Mouse (Mus musculus): Measurements from ENCODE around the gene A4galt.
"Not testable (repeated sequence)": the region's sequence is repeated elsewhere in the genome, so short reads cannot be mapped to it uniquely, and the experiment has no call there.

A4galt gene

DNA sequence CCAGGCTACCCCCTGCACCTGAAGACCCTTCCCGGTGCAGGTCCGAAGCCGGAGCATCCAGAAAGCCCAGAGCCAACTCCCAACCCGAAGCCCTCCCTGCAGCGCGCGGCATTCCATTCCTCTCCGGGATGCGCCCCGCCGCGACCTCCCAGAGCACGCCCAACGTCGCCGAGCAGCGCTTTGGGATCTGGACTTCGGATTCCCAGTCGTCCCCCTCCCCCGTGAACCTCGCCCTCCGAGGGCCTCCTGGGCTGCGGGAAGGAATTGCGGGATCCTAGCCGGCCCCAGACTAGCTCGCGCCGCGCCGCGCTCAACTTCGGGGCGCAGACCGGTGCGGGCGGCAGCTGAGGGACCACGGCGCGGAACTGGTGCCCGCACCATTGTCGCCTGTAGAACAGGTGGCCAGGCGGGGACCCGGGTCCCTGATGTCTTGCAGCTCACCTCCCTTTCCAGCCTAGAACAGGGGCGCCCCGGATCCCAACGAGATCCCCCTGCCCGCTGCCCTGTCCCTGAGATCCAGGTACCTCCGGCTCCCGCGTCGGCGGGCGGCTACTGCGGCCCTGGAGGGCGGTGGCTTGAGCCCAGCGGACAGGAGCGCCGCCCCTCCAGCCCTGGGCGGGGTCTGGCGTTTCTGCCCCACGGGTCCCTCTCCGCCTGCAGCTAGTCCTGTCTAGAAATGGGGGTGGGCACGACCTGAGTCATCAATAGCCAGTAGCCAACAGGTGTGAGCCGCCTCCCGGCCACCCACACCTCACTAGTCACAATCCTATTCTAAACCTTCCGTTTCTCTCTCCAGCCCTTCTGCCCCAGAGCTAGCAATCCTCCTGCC is at the start of gene A4galt:
A4galt (minus strand) TSS at position 599 of the 829 bp plus-strand sequence.
- no peak for DNase-seq (ENCODE audit: low spot score in 2 of 2)

DNA sequence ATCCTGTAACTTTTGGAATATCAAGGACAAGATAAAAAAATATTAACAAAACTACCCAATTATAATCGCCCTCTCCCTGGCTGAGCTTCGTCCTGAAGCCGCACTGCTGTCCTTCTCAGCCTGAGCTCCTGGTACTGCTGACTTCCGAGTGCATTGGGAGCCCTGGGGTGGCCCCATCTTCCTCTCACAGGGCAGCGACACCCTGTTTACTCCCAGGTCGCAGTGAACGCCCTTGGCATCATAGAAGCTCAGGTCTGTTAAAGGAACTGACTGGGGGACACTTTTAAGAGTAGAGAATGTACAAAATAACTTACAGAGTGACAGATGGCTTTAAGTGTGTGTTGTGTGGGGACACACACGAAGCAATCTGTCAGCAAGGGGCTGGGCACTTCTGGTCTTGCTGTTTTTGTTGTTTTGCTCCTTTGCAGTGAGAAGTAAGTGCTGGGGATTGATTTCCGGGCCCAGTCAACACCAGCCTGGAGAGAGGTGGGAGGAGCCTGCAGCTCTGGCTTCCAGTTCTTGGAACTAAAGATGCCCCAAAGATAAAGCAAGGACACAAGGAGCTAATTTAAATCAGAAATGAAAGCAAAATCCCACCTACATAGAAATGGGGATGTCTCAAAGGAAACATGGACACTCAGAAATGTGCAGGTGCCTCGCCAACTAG is 48.5 kb upstream of the A4galt start:
- DNase-seq (ENCODE audit: low spot score in 2 of 2) = no peak

DNA sequence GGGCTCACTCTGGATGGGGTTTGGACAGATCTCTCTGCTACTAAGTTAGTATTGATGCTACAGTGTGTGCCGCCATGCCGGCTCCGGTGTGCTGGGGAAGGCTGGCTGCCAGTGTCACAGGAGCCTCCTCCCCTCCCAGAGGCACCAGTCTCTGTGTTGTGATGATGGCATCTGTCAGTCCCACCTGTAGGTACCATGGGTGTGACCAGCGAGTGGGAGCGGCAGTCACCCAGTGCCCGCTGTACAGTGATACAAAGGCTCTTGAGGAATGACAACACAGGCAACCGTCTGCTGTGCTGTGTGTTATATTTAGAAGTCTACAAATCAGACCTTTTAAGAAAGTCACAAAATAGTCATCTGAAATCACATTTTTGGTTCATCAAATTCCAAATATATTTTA is 47.9 kb upstream of the A4galt start:
- DNase-seq (ENCODE audit: low spot score in 2 of 2) = no peak

DNA sequence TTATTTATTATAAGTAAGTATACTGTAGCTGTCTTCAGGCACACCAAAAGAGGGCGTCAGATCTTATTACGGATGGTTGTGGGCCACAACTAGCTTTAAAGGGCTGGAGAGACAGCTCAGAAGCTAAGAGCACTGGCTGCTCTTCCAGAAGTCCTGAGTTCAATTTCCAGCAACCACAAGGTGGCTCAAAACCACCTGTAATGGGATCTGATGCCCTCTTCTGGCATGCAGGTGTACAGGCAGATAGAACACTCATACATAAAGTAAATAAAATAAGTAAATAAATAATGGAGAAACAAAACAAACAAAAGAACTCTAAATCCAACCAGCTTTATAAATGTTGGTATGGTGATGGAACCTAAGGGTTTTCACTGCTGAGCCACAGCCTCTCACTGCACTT is 47.2 kb upstream of the A4galt start:
- DNase-seq (ENCODE audit: low spot score in 2 of 2) = no peak

DNA sequence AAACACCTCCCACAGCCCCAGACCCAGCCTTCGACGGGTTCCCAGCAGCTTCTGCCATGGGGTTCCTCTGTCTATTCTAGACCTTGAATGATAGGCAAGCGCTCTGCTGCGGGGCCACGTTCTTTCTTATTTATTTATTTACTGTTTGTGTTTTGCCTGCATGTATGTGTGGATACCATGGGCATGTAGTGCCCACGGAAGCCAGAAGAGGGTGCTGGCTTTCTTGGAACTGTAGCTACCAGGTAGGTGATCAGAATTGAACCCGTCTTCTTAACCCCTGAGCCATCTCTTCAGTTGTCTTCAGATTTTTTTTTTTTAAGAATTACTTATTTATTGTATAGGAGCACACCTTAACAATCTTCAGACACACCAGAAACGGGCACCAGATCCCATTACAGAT is 46.7 kb upstream of the A4galt start:
- no peak for DNase-seq (ENCODE audit: low spot score in 2 of 2)

DNA sequence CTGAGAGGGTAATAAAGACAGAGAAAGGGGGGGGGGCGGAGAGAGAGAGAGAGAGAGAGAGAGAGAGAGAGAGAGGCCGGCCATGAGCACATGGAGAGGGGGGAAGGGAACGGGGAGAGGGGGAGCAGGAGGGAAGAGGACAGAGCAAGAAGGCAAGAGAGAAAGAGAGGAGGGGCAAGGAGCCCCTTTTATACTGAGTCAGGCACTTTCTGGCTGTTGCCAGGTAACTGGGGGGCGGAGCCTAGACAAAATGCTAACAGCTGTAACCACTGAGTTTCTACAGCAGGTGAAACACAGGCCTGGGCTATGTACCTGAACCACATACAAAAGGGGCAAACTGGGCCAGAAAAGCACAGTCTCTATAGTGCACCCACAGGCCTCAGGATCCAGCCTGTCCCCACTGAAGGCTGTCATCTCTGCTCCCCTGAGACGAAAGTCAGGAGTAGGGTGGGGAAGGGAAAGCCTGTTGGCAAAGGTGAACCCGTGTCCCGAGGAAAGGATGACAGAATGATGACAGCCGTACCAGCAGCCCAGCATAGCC is 45.3 kb upstream of the A4galt start:
- DNase-seq (ENCODE audit: low spot score in 2 of 2) = no peak

DNA sequence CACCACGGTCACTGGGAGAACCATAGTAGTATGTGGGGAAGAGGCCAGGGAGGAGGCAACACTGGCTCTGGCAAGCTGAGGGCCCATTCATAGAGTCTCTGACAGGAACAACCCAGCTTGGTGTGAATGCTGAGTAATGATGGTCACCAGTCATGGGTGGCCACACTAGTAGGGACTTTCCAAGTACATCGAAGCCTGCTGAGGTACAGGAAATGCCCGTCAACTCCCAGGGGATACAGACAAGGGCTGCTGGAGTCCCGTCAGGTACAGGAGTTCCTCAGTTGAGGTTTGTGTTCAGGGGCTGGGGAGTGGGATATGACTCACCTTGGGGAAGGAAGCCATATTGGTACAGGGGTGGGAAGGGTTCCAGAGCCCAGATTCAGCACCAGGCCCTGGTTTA is 44.5 kb upstream of the A4galt start:
- no peak for DNase-seq (ENCODE audit: low spot score in 2 of 2)

DNA sequence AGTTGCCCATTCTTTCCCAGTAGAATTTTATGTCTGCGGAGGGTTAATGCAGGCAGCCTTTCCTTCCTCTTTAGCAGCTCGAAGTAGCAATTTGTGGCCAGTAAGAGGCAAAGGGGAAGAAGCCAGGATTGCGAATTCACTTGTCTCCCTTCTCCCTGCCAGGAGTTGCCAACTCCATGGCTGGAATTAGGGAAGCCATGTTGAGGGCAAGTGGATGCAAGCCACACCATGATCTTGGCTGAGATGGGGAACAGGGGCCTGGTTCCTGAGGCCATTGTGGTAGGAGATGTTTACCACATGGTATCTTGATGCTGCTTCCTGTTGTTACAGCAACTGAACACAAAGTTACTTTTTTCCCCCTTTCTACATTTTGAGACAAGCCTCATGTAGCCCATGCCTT is 43.4 kb upstream of the A4galt start:
- no peak for DNase-seq (ENCODE audit: low spot score in 2 of 2)

DNA sequence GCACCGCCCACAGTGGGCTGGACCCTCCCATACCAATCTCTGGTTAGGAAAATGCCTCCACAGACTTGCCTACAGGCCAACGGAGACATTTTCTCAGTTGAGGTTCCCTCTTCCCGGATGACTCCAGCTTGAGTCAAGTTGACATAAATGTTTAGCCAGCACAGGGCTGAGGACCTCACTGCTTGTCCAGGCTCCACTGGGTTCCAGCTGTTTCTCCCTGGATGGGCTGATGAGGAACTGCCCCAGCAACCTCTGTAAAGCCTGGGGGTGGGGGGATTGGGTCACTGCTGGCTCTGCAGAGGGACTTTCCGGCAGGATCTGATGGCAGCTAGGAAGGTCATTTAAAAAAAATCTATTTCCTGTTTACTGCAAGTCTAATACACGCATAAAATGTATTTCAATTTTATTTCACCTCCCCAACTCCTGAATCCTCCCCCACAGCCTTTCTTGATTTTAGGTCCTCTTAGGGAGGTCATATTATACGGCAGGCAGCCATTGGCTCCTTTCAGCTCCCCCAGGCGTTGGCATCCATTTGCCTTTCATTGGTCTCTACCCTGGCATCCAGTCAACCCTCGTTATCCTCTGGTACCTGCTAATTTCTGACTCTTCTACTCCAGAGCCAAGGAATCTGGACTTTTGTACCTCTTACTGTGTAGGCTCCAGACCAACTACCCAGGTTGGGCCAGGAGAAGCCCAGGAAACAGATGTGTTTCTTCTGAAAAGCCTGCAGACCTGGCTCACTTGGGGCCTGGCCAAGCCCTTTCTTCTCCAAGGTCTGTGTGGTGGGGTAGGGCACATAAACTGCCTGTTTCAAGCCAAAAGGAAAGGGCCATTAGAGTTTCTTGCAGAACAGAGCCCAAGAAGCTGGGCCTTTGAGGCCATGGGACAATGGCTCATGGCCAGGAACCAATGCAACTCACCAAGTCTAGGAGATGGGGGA is 42.4 kb upstream of the A4galt start:
- no peak for DNase-seq (ENCODE audit: low spot score in 2 of 2)

DNA sequence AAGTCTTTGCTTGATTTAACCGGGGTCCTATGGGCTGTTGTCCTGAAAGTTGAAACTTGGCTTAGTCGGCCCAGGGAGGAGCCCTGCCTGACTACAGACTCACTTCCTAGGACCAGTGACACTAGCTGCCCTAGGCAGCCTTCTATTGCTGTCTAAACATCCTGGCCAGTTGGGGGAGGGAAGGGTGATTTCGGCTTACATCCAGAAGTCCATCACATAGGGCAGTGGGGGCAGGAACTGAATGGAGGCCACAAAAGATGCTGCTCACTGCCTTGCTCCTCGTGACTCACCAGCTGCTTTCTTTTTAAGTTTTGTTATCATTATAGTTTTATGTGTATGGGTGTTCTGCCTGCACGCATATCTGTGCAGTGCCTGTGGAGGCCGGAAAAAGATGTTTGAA is 41.6 kb upstream of the A4galt start:
- no peak for DNase-seq (ENCODE audit: low spot score in 2 of 2)

DNA sequence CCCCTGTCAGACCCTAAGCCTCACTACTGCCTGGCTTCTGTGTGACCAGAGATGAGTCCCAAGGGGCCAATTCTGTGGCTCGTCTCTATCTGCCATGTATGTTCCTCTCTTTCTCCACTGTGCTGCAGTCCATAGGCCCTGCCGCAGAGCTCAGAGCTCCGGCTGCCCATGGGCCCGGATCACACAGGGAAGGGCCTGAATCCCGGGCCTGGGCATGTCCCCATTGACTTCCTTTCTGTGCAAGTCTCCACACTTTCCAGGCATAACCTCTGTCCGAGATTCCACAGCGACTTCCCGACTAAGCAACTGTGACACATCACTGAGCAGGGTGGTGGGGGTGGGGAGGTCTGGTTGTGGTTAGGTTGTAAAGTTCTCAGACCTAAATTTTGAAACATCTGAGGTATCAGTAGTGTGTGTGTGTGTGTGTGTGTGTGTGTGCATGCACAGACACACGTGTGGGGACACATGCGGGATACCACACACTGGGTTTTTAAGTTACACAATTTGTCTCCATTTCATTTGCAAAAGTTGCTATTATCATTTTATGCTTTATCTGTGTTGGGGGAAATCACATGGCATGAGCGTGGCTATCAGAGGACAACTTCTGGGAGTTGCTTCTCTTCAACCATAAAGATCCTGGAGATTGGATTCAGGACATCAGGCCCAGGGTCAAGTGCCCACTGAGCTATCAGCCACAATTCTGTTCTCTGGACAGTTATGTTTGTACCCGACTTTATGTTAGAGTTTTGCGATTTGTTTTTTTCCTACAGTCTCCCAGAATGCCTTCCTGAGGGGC is 40.9 kb upstream of the A4galt start:
- no peak for DNase-seq (ENCODE audit: low spot score in 2 of 2)

DNA sequence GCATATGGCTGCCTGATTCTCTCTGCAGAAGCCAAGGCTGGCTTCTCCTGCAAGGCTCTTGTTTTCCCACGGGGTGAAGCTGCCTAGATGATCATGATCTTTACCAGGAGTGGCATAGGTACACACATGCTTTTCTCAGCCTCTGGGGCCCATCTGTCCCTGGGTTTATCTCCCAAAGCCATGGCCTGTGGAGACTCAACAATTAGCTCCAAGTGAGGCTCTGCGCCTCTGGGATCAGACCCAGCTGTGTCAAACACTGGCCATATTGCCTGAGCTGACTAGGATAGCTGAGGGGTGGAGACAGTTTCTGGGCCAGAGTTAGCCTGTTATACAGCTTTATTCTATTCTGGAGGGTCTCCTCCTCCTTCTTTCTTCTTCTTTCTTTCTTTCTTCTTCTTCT is 39.3 kb upstream of the A4galt start:
- DNase-seq (ENCODE audit: low spot score in 2 of 2) = no peak

DNA sequence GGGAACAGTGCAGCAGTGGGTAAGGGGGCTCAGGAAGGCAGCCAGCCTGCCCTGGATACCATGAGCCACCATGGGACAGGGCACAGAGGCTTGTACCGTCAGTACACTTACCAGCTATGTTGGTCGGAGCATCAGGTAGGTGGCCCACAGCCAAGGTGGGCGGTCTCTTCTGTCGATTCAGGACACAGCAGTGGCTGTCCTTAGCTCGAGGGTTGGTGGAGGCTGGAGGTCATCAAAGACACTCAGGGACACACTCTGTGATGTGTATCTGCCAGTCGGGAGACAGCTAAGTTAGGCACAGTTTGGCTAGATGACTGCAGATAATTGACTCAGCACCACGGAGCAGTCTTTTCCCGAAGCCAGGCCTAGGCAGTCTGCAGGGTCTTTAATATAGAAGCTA is 33.3 kb upstream of the A4galt start:
- no peak for DNase-seq (ENCODE audit: low spot score in 2 of 2)

DNA sequence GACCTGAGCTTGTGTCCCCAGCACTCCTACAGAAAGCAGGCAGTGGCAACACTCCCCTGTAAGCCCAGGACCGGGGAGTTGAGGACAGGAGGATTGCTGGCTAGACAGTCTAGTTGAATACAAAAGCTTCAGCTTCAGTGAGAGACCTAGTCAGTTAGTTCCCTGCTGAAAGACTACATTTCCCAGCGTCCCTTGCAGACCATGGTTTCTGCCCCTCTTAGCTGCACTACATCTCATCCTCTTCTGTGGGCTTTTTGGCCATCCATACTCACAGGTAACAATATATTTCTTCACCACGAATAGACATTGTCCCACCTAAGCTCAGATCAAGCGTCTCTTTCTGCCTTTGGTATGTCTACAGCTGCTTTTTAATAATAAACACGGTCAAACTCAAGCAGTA is 30.8 kb upstream of the A4galt start:
- no peak for DNase-seq (ENCODE audit: low spot score in 2 of 2)

DNA sequence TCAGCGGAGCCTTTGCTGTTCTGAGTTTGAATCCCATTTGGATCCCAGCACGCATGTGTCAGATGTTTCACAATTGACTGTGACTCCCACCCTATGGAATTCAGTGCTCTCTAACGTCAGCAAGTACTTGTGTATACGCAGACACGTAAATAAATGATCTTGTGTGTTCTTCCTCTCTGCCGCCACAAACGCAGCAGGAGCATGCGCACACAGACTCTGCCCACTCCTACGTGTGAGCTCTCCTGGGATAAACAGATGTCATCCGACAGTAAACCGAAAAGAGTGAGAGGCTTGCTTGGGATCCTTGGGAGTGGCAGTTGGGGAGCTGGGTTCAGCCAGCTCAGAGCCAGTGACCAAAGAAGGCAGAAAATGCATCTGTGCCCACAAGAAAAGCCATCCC is 29.7 kb upstream of the A4galt start:
- no peak for DNase-seq (ENCODE audit: low spot score in 2 of 2)

DNA sequence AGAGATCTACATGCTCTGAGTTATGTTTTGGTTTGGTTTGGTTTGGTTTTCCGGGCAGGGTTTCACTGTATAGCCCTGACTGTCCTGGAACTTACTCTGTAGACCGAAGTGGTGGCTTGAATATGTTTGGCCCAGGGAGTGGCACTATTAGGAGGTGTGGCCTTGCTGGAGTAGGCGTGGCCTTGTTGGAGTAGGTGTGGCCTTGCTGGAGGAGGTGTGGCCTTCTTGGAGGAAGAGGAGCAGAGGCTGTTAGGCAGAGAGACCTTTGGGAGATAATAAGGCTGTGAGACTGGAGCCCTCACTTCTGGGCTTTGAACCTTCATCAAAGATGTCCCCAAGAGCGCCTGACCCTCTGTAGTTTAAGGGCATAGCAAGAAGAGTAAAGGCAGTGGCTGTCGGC is 27.0 kb upstream of the A4galt start:
- DNase-seq (ENCODE audit: low spot score in 2 of 2) = no peak

DNA sequence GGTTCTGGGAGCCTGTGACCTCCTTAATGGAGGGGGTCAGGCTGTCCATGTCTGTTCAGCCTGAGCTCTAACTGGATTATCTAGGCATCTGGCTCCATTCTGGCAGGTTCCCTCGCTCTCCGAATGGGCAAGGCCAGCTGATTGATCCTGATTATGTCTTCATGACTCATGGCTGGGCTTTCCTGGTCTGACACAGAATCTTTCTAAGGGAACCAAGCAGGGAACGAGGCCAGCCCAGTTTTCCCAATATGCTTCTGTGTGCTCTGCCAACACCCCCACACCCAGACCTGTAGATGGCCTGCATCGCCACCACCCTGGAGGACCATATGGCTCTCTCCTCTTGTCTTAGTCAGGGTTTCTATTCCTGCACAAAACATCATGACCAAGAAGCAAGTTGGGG is 25.9 kb upstream of the A4galt start:
- peak; percentile 23 to 68 for DNase-seq (ENCODE audit: low spot score in 2 of 2)

DNA sequence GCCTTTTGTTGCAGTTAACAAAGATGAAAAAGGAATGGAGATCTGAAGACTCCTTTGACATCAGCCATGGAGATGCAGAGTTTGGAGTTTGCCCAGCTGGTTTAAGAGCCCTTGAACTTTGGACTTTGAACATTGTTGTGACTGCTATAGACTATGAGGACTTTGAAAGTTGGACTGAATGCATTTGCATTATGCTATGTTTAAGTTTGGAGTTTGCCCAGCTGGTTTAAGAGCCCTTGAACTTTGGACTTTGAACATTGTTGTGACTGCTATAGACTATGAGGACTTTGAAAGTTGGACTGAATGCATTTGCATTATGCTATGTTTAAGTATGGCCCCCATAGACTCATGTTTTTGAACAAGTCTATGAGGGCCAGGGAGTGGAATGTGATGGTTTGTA is 22.7 kb upstream of the A4galt start:
- not testable (repeated sequence) for DNase-seq (ENCODE audit: low spot score in 2 of 2)

DNA sequence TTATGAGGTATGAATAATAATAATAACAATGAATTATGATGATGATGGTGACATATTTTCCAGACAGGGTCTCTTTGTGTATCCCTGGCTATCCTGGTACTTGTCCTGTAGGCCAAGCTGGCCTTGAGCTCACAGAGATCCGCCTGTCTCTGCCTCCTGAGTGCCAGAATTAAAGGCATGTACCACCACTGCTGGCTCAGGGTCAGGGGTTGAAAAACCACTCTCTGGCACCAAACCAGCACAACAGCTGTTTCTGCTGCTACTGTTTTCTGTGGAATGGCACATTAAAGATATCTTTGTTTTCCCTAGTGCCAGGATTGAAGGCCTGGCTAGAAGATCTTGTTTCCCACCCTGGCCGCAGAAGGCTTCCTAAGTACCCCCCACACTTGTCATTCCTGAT is 21.4 kb upstream of the A4galt start:
- no peak for DNase-seq (ENCODE audit: low spot score in 2 of 2)

DNA sequence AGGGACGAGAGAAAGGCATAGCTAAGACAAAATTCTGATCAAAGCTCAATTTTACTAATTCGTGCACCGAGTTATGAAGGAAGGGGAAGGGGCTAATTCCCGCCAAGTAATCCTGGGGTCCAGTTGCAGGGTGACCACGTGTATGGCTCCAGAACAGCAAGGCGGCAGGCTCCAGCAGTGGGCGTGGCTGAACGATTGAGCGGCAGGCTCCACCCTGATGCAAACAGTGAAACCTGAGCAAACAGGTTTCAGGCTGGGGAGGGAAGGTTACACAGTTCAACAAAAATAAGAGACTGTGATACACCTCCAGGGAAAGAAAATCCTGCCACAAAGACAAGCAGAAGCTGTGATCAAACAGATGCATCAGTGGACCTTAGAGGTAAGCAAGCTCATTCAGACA is 19.6 kb upstream of the A4galt start:
- not testable (repeated sequence) for DNase-seq (ENCODE audit: low spot score in 2 of 2)

DNA sequence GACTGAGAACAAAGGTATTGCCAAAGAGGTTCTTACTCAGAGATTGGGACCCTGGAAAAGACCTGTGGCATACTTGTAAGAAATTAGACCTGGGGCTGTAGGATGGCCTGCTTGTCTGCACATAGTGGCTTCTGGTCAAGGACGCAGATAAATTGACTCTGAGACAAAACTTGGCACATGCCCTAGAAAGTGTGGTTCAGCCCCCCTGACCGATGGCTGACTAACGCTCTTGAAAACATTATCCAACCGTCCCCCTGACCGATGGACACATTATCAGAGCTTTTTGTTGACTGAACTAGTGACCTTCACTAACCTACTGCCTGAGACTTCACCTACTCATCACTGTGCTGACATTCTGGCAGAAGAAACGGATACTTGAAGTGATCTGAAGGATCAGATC is 18.4 kb upstream of the A4galt start:
- not testable (repeated sequence) for DNase-seq (ENCODE audit: low spot score in 2 of 2)

Data from left cerebral cortex, adult 9 months (tissue).